Mouse (Mus musculus) hindbrain, embryonic 14.5 days (tissue): Measurements from ENCODE around the gene Pink1. TPM values are rescaled to one million over a fixed set of nuclear protein-coding genes. Genes with fewer than 3 reads are reported as not detected.

ENCODE experiments used
- microRNA-seq: library from miRNA; unstranded; fragments of <30 nt; microRNA quantifications from one replicate; pipeline ENCODE4, GENCODE M21; 2016
- polyA plus RNA-seq: library from polyadenylated mRNA; unstranded; fragments of >200 nt; fragmentation: Nextera tagmentation; extraction: Ambion mirVana; gene quantifications from 2 replicates; pipeline ENCODE4 v1.2.1, GENCODE M21; 2014

The Pink1 gene
- polyA plus RNA-seq, 1 experiment from 2014 or later, result 57.4 TPM

Small RNA genes lying within 50 kb of the gene (microRNA-seq; reads per million reads assigned to microRNA genes)
- gene Gm27646, result not detected
- 2.9 reads per million, percentile 11 among the genes with 10 or more reads in this experiment for gene Mir7019

Other genes with a start within 250 kb of the Pink1 start
- gene Hp1bp3, start 110.0 kb downstream of the Pink1 start, polyA plus RNA-seq, result 195 and 200 TPM in 2 replicates
- gene Sh2d5, start 75.9 kb downstream of the Pink1 start, polyA plus RNA-seq, result 12.0 and 13.1 TPM in 2 replicates
- 2.7 and 3.2 TPM in 2 replicates for gene Kif17, start 75.9 kb downstream of the Pink1 start, polyA plus RNA-seq
- 197 and 208 TPM in 2 replicates for gene Ddost, start 21.6 kb downstream of the Pink1 start, polyA plus RNA-seq
- 5.2 and 6.4 TPM in 2 replicates for gene Cda, start 41.7 kb upstream of the Pink1 start, polyA plus RNA-seq
- gene Fam43b, start 70.2 kb upstream of the Pink1 start, polyA plus RNA-seq, result 8.8 and 13.6 TPM in 2 replicates
- gene Mul1, start 108.4 kb upstream of the Pink1 start, polyA plus RNA-seq, result 18.5 and 23.1 TPM in 2 replicates
- gene Camk2n1, start 128.0 kb upstream of the Pink1 start, polyA plus RNA-seq, result 17.1 and 17.2 TPM in 2 replicates